Mouse (Mus musculus) forebrain, postnatal 0 days (tissue): ENCODE results near the gene Slc2a9. TPM values are rescaled to one million over a fixed set of nuclear protein-coding genes. Genes with fewer than 3 reads are reported as not detected.
A peak's percentile ranks its signal among the peaks of the same experiment; 100 is the strongest.

Experiments
- ATAC-seq: fragments of 200-750 bp; cut with Nextera tagmentation; 2 replicates; pipeline ENCODE4 v1.8.0; 2017; ENCODE audit warnings: mild to moderate bottlenecking, moderate library complexity
- DNase-seq: peaks from one replicate; pipeline ENCODE4 v3.0.0-alpha.2; 2015
- H3K27ac ChIP-seq: fragments of 300-500 bp; sonication (generic); 2 replicates; pipeline ENCODE4 v1.5.1; 2014; ENCODE audit warnings: low read depth, mild to moderate bottlenecking, antibody characterized with exemption, low read length, moderate library complexity, mixed read lengths
- H3K27me3 ChIP-seq: fragments of 300-500 bp; sonication (generic); 2 replicates; pipeline ENCODE4 v1.6.1; 2014; ENCODE audit warnings: mild to moderate bottlenecking, low read length, mixed read lengths; ENCODE audit not compliant: insufficient read depth
- H3K36me3 ChIP-seq: fragments of 300-500 bp; sonication (generic); 2 replicates; pipeline ENCODE4 v1.6.1; 2014; ENCODE audit warnings: mild to moderate bottlenecking, moderate library complexity; ENCODE audit not compliant: insufficient read depth
- H3K4me1 ChIP-seq: fragments of 300-500 bp; sonication (generic); 2 replicates; pipeline ENCODE4 v1.6.1; 2014; ENCODE audit warnings: antibody characterized with exemption; ENCODE audit not compliant: insufficient read depth
- H3K4me2 ChIP-seq: fragments of 300-500 bp; sonication (generic); 2 replicates; pipeline ENCODE4 v1.6.1; 2014; ENCODE audit warnings: low read depth, mild to moderate bottlenecking, moderate library complexity
- H3K4me3 ChIP-seq: fragments of 300-500 bp; sonication (generic); 2 replicates; pipeline ENCODE4 v1.5.1; 2014; ENCODE audit warnings: low read depth, low read length, mixed read lengths
- H3K9ac ChIP-seq: fragments of 300-500 bp; sonication (generic); 2 replicates; pipeline ENCODE4 v1.6.1; 2014; ENCODE audit warnings: mild to moderate bottlenecking
- H3K9me3 ChIP-seq: fragments of 300-500 bp; sonication (generic); 2 replicates; pipeline ENCODE4 v1.6.1; 2016; ENCODE audit warnings: low read length
- CTCF ChIP-seq: sonication (generic); IDR thresholded peaks from 2 replicates; pipeline ENCODE4 v1.5.1; 2016; ENCODE audit warnings: antibody characterized with exemption, control low read depth, low read depth
- WGBS: fragments of 180-500 bp; shearing (Covaris S2); extraction: QIAGEN DNeasy Blood & Tissue Kit; methylation state at CpG from one replicate; pipeline ENCODE4 v1.1.7; 2014; 5-methylcytosine and 5-hydroxymethylcytosine counted together
- polyA plus RNA-seq: library from polyadenylated mRNA; unstranded; fragments of >200 nt; fragmentation: Nextera tagmentation; extraction: Ambion mirVana; gene quantifications from 2 replicates; pipeline ENCODE4 v1.2.1, GENCODE M21; 2015
- total RNA-seq: library from RNA; depleted of rRNA; stranded (reverse); fragments of >200 nt; gene quantifications from 2 replicates; pipeline ENCODE4 v1.2.3, GENCODE M21; 2014

Slc2a9 gene
- total and polyA plus RNA-seq, 2 experiments from 2014 or later: 0.81 to 5.0 TPM

GRCm38 (mm10) chr5:38470881-38471280 lies 32.1 kb downstream of the Slc2a9 start:
- no peak for TF ChIP-seq CTCF
- Histone ChIP-seq H3K4me1 (no peaks in the 10 kb centered on the region), H3K9me3 (no peaks in the 10 kb centered on the region), H3K27ac (no peak overlapping the region), H3K27me3 (no peaks in the 10 kb centered on the region), H3K4me3 (no peak overlapping the region), H3K36me3 (no peaks in the 10 kb centered on the region), H3K4me2 (no peak overlapping the region), H3K9ac (no peak overlapping the region)
- WGBS: 87% methylated on average over 6 of the region's 6 CpGs
- ATAC-seq (no peak), DNase-seq (no peak)

- H3K27ac ChIP-seq: no peak overlapping the region
These were observed 32.9 kb downstream of the Slc2a9 start for GRCm38 (mm10) chr5:38469891-38470578.

GRCm38 (mm10) chr5:38466569-38467110 lies 36.3 kb downstream of the Slc2a9 start:
- no peak overlapping the region for H3K27ac ChIP-seq
- H3K4me2 ChIP-seq: no peak overlapping the region
- ATAC-seq: no peak
- WGBS: 82% methylated on average over 5 of the region's 5 CpGs
- no peak overlapping the region for H3K9ac ChIP-seq
- TF ChIP-seq CTCF: no peak
- no peaks in the 10 kb centered on the region for H3K9me3 ChIP-seq
- H3K4me1 ChIP-seq: no peaks in the 10 kb centered on the region
- no peaks in the 10 kb centered on the region for H3K36me3 ChIP-seq
- H3K27me3 ChIP-seq: no peaks in the 10 kb centered on the region
- H3K4me3 ChIP-seq: no peak overlapping the region
- no peak for DNase-seq

More at GRCm38 (mm10) chr5:38469891-38470578, 32.9 kb downstream of the Slc2a9 start:
- no peaks in the 10 kb centered on the region for H3K36me3 ChIP-seq
- TF ChIP-seq CTCF: peak; percentile 70
- H3K4me2 ChIP-seq: no peak overlapping the region
- no peak overlapping the region for H3K9ac ChIP-seq
- peak; percentile 58 for DNase-seq
- H3K4me3 ChIP-seq: no peak overlapping the region
- no peaks in the 10 kb centered on the region for H3K4me1 ChIP-seq
- WGBS: 17% methylated on average over 5 of the region's 5 CpGs
- H3K27me3 ChIP-seq: no peaks in the 10 kb centered on the region
- ATAC-seq: peak; percentile 68
- H3K9me3 ChIP-seq: no peaks in the 10 kb centered on the region

GRCm38 (mm10) chr5:38461261-38461660 lies 41.7 kb downstream of the Slc2a9 start:
- ATAC-seq (no peak), DNase-seq (no peak)
- H3K4me3 ChIP-seq: no peak overlapping the region
- WGBS: 84% methylated on average over 5 of the region's 5 CpGs
- H3K4me2 ChIP-seq: no peak overlapping the region
- no peak for TF ChIP-seq CTCF
- no peak overlapping the region for H3K9ac ChIP-seq
- H3K36me3 ChIP-seq: no peaks in the 10 kb centered on the region
- no peaks in the 10 kb centered on the region for H3K9me3 ChIP-seq
- no peaks in the 10 kb centered on the region for H3K4me1 ChIP-seq
- no peaks in the 10 kb centered on the region for H3K27me3 ChIP-seq
- H3K27ac ChIP-seq: no peak overlapping the region

- WGBS: 86% methylated on average over 3 of the region's 3 CpGs
These were observed 52.0 kb downstream of the Slc2a9 start for GRCm38 (mm10) chr5:38450936-38451335.

GRCm38 (mm10) chr5:38449607-38450006 lies 53.3 kb downstream of the Slc2a9 start:
- H3K4me1 ChIP-seq: no peaks in the 10 kb centered on the region
- H3K9ac ChIP-seq: no peak overlapping the region
- H3K36me3 ChIP-seq: no peaks in the 10 kb centered on the region
- ATAC-seq: no peak
- no peak for DNase-seq
- TF ChIP-seq CTCF: no peak
- H3K4me3 ChIP-seq: no peak overlapping the region
- no peak overlapping the region for H3K4me2 ChIP-seq
- WGBS: 89% methylated on average over 7 of the region's 8 CpGs
- no peaks in the 10 kb centered on the region for H3K27me3 ChIP-seq
- no peaks in the 10 kb centered on the region for H3K9me3 ChIP-seq
- no peak overlapping the region for H3K27ac ChIP-seq

More at GRCm38 (mm10) chr5:38450936-38451335, 52.0 kb downstream of the Slc2a9 start:
- Histone ChIP-seq H3K4me2 (no peak overlapping the region), H3K9ac (no peak overlapping the region), H3K27ac (no peak overlapping the region), H3K9me3 (no peaks in the 10 kb centered on the region), H3K27me3 (no peaks in the 10 kb centered on the region), H3K4me3 (no peak overlapping the region), H3K4me1 (no peaks in the 10 kb centered on the region), H3K36me3 (no peaks in the 10 kb centered on the region)
- DNase-seq (no peak), ATAC-seq (no peak)
- TF ChIP-seq CTCF: no peak

GRCm38 (mm10) chr5:38448121-38448520 lies 54.8 kb downstream of the Slc2a9 start:
- no peak overlapping the region for H3K27ac ChIP-seq
- ATAC-seq (peak; percentile 88), DNase-seq (peak; percentile 44)
- TF ChIP-seq CTCF: no peak
- H3K9me3 ChIP-seq: no peaks in the 10 kb centered on the region
- no peak overlapping the region for H3K4me3 ChIP-seq
- H3K4me2 ChIP-seq: no peak overlapping the region
- H3K36me3 ChIP-seq: no peaks in the 10 kb centered on the region
- no peaks in the 10 kb centered on the region for H3K27me3 ChIP-seq
- H3K9ac ChIP-seq: no peak overlapping the region
- no peaks in the 10 kb centered on the region for H3K4me1 ChIP-seq
- 72% methylated on average over 3 of the region's 3 CpGs for WGBS
